Mouse (Mus musculus) monocyte, adult 59 days (primary cell): ENCODE results near the gene Myl12a. TPM values are rescaled to one million over a fixed set of nuclear protein-coding genes. Genes with fewer than 3 reads are reported as not detected.

ENCODE experiments used
- total RNA-seq, 2 experiments: library from RNA; stranded (reverse); gene quantifications; one replicate each; pipeline ENCODE4 v1.2.4; 2023

The Myl12a gene
- 100 to 1,000 TPM; 300 to 315 TPM for total RNA-seq

GRCm38 (mm10) chr17:71002744-71003094 lies at the start of gene Myl12a:
Gene Myl12a, minus strand, starts transcription at chr17:71002878.

GRCm38 (mm10) chr17:71002081-71002743 lies 466 bp downstream of the Myl12a start, which contains the start of gene Myom1:
Gene Myom1, plus strand, starts transcription at chr17:71002633.

Other genes with a start within 250 kb of the Myl12a start
- 100 to 1,000 TPM; 228 to 235 TPM for gene Tgif1, start 149.3 kb downstream of the Myl12a start, total RNA-seq
- gene Myom1, start 245 bp downstream of the Myl12a start, total RNA-seq = 1 to 10 TPM; 6.2 to 7.1 TPM
- 100 to 1,000 TPM; 113 to 130 TPM for gene Lpin2, start 179.7 kb upstream of the Myl12a start, total RNA-seq